In genomic region chr11:86624237-86624941, GRCm38 (mm10) we compare ENCODE assay signal across 10 mouse cellular contexts. TPM values are rescaled to one million over a fixed set of nuclear protein-coding genes. Genes with fewer than 3 reads are reported as not detected.
DNase-seq lines count a peak whose midpoint lies in the region; ATAC-seq and TF ChIP-seq lines count a peak whose summit lies in the region.
"Had no signal": no experiment of that assay in that cellular context is flagged by ENCODE, and none has a peak within 500 bp of the region (broad histone marks: within the 10 kb centered on the region; RNA-seq: fewer than 3 reads in every experiment).

No protein-coding gene starts in this region.

- H3K4me3 ChIP-seq in heart, embryonic 11.5 days (ENCODE audit: low read depth, low read length) = no peak overlapping the region
- no peak overlapping the region for H3K4me3 ChIP-seq in heart, embryonic 14.5 days (ENCODE audit: control insufficient read depth in 1 of 2, insufficient read depth in 1 of 2, low read depth in 1 of 2, low read length in 2 of 2)
- H3K4me3 ChIP-seq in macrophage (ENCODE audit: inconsistent target) = no peak overlapping the region
- H3K4me3 ChIP-seq in forebrain, embryonic 14.5 days (ENCODE audit: low read depth, low read length) = no peak overlapping the region
- H3K4me3 ChIP-seq in left cerebral cortex, adult 2 months = no peak overlapping the region

- H3K4me1 ChIP-seq in heart, embryonic 11.5 days (ENCODE audit: control insufficient read depth, insufficient read depth, low read length) = no peaks in the 10 kb centered on the region
- H3K4me1 ChIP-seq in heart, embryonic 14.5 days (ENCODE audit: control insufficient read depth in 2 of 2, insufficient read depth in 2 of 2, low read length in 2 of 2) = 0 out of 4 replicates have a peak, but pooled peaks cover 0 to 8% of the 10 kb centered on the region in 2 experiments
- H3K4me1 ChIP-seq in forebrain, embryonic 14.5 days (ENCODE audit: control insufficient read depth, insufficient read depth, low read length) = no peaks in the 10 kb centered on the region

- no peaks in the 10 kb centered on the region for H3K27me3 ChIP-seq in heart, embryonic 11.5 days (ENCODE audit: control insufficient read depth, insufficient read depth, low read length)
- H3K27me3 ChIP-seq in heart, embryonic 14.5 days (ENCODE audit: control insufficient read depth, insufficient read depth, low read length) = no peaks in the 10 kb centered on the region
- H3K27me3 ChIP-seq in forebrain, embryonic 14.5 days (replicated peaks; ENCODE audit: control insufficient read depth, insufficient read depth, low read length) = no peaks in the 10 kb centered on the region

- intact Hi-C loops in heart, postnatal 36 days (cut with DNase I) = no loop called here
- intact Hi-C loops in left cerebral cortex, adult 2 months (cut with DNase I) = no loop called here

- H3K36me3 ChIP-seq in heart, embryonic 11.5 days (ENCODE audit: control insufficient read depth, insufficient read depth, low read length) = no peaks in the 10 kb centered on the region
- H3K36me3 ChIP-seq in heart, embryonic 14.5 days (ENCODE audit: control insufficient read depth, insufficient read depth, low read length) = no peaks in the 10 kb centered on the region
- H3K36me3 ChIP-seq in macrophage (ENCODE audit: inconsistent target) = no peaks in the 10 kb centered on the region
- peaks cover 4% of the 10 kb centered on the region; the same call in 1 of the 2 replicates for H3K36me3 ChIP-seq in forebrain, embryonic 14.5 days (ENCODE audit: control insufficient read depth, insufficient read depth, low read length)

- peaks cover 44% of the 10 kb centered on the region; the same call in 1 of the 2 replicates for H3K79me2 ChIP-seq in macrophage (ENCODE audit: inconsistent target)

- H3K27ac ChIP-seq in heart, embryonic 11.5 days (ENCODE audit: low read depth, low read length) = peak overlapping the region; percentile 4; the same call in 1 of the 2 replicates
- peak overlapping the region; percentile 6 to 41; a peak in 2 of 4 replicates for H3K27ac ChIP-seq in heart, embryonic 14.5 days (replicated peaks in 1 of 2; ENCODE audit: control insufficient read depth in 1 of 2, insufficient read depth in 1 of 2, low read depth in 2 of 2, low read length in 2 of 2)
- peak overlapping the region; percentile 95 for H3K27ac ChIP-seq in macrophage
- no peak overlapping the region for H3K27ac ChIP-seq in forebrain, embryonic 14.5 days (ENCODE audit: low read depth, low read length)
- H3K27ac ChIP-seq in left cerebral cortex, adult 2 months = no peak overlapping the region

- no peak for TF ChIP-seq CTCF in left cerebral cortex, adult 2 months (IDR thresholded peaks at IDR 0.05)

- ATAC-seq in heart, embryonic 11.5 days (replicated peaks; ENCODE audit: insufficient number of reproducible peaks, low FRiP score, low TSS enrichment) = no peak
- no peak for ATAC-seq in heart, embryonic 14.5 days (ENCODE audit: insufficient number of reproducible peaks, insufficient read depth, low FRiP score, low read depth)
- no peak for ATAC-seq in forebrain, embryonic 14.5 days

- H3K9ac ChIP-seq in heart, embryonic 11.5 days (ENCODE audit: low read depth, low read length) = no peak overlapping the region
- H3K9ac ChIP-seq in heart, embryonic 14.5 days (ENCODE audit: low read length) = no peak overlapping the region
- no peak overlapping the region for H3K9ac ChIP-seq in forebrain, embryonic 14.5 days (ENCODE audit: low read length)

- no peak for DNase-seq in heart, postnatal 36 days
- peak; percentile 82 for DNase-seq in CD4-positive, CD25-positive, alpha-beta regulatory T cell, adult 2 months (ENCODE audit: low read depth, low spot score)
- DNase-seq in adrenal gland, postnatal 14 days = no peak
- DNase-seq in forebrain, embryonic 14.5 days (ENCODE audit: low spot score) = no peak
- DNase-seq in left cerebral cortex, adult 2 months (ENCODE audit: extremely low spot score in 1 of 2, low spot score in 2 of 2) = no peak
- DNase-seq: cerebellum, postnatal 10 days; thymus, postnatal 36 days had no signal

- H3K4me2 ChIP-seq in heart, embryonic 11.5 days = no peak overlapping the region
- no peak overlapping the region for H3K4me2 ChIP-seq in heart, embryonic 14.5 days (ENCODE audit: low read length)
- H3K4me2 ChIP-seq in forebrain, embryonic 14.5 days (ENCODE audit: low read length) = no peak overlapping the region

- no peaks in the 10 kb centered on the region for H3K9me3 ChIP-seq in heart, embryonic 11.5 days (replicated peaks; ENCODE audit: control insufficient read depth, low read length)
- H3K9me3 ChIP-seq in heart, embryonic 14.5 days (ENCODE audit: control insufficient read depth, low read length) = no peaks in the 10 kb centered on the region
- H3K9me3 ChIP-seq in forebrain, embryonic 14.5 days (replicated peaks; ENCODE audit: control insufficient read depth, low read length) = no peaks in the 10 kb centered on the region

- WGBS in heart, embryonic 11.5 days (ENCODE audit: insufficient replicate concordance) = 62% methylated on average over 5 of the region's 5 CpGs
- 42% methylated on average over 5 of the region's 5 CpGs for WGBS in heart, embryonic 14.5 days
- 14% methylated on average over 5 of the region's 5 CpGs for WGBS in macrophage (ENCODE audit: missing documents)
- 80% methylated on average over 5 of the region's 5 CpGs for WGBS in forebrain, embryonic 14.5 days

RNA-seq across cellular contexts. Expression of gene Vmp1, which starts 59.2 kb away (rescaled TPM):
- polyA plus RNA-seq in heart, embryonic 11.5 days (2014; fragmentation: Nextera tagmentation; extraction: Ambion mirVana) = 112 and 120 TPM in 2 replicates
- 10 to 100 TPM; 49.4 to 69.0 TPM for total RNA-seq in heart, postnatal 36 days (2021)
- 98.5 and 101 TPM in 2 replicates for polyA plus RNA-seq in heart, embryonic 14.5 days (2014; fragmentation: Nextera tagmentation; extraction: Ambion mirVana)
- 1,000 to 10,000 TPM in 19 of 26 experiments, 100 to 1,000 TPM in 7; 453 to 1,709 (median 1,185) TPM for total RNA-seq in macrophage (2018; cell fraction: chromatin; rRNA removed)
- total RNA-seq in macrophage (2018; cell fraction: cytosol; rRNA removed) = 100 to 1,000 TPM in 22 of 26 experiments, 10 to 100 TPM in 4; 78.5 to 270 (median 141) TPM
- 1,000 to 10,000 TPM in 24 of 26 experiments, 100 to 1,000 TPM in 2; 806 to 3,396 (median 2,155) TPM for total RNA-seq in macrophage (2018; cell fraction: nucleus; rRNA removed)
- 100 to 184 TPM (median 127 TPM) in 3 replicates for polyA plus RNA-seq in macrophage (2018)
- total RNA-seq in adrenal gland, postnatal 14 days (2021) = 118 and 119 TPM in 2 replicates
- 119 and 131 TPM in 2 replicates for polyA plus RNA-seq in forebrain, embryonic 14.5 days (2014; fragmentation: Nextera tagmentation; extraction: Ambion mirVana)
- total RNA-seq in left cerebral cortex, adult 2 months (2021) = 100 to 1,000 TPM; 144 to 167 TPM

RNA-seq across cellular contexts. Expression of gene Ptrh2, which starts 59.4 kb away (rescaled TPM):
- polyA plus RNA-seq in heart, embryonic 11.5 days (2014; fragmentation: Nextera tagmentation; extraction: Ambion mirVana) = 21.5 and 22.7 TPM in 2 replicates
- 1 to 10 TPM; 6.2 to 7.3 TPM for total RNA-seq in heart, postnatal 36 days (2021)
- 21.5 and 22.3 TPM in 2 replicates for polyA plus RNA-seq in heart, embryonic 14.5 days (2014; fragmentation: Nextera tagmentation; extraction: Ambion mirVana)
- 1 to 10 TPM in 22 of 26 experiments, under 1 TPM in 4; 0.43 to 8.2 (median 2.4) TPM for total RNA-seq in macrophage (2018; cell fraction: chromatin; rRNA removed)
- 1 to 10 TPM; 2.6 to 8.1 (median 6.1) TPM for total RNA-seq in macrophage (2018; cell fraction: cytosol; rRNA removed)
- 1 to 10 TPM in 25 of 26 experiments, under 1 TPM in 1; 0.96 to 9.8 (median 3.0) TPM for total RNA-seq in macrophage (2018; cell fraction: nucleus; rRNA removed)
- 4.8 to 8.1 TPM (median 5.8 TPM) in 3 replicates for polyA plus RNA-seq in macrophage (2018)
- 16.4 and 17.4 TPM in 2 replicates for total RNA-seq in adrenal gland, postnatal 14 days (2021)
- 33.2 and 38.1 TPM in 2 replicates for polyA plus RNA-seq in forebrain, embryonic 14.5 days (2014; fragmentation: Nextera tagmentation; extraction: Ambion mirVana)
- total RNA-seq in left cerebral cortex, adult 2 months (2021) = 1 to 10 TPM; 7.2 to 7.9 TPM

Comparison
In these comparisons a context has a peak if more than half of its experiments do, and no peak if none do; other contexts are left out.
1. H3K27ac ChIP-seq: peak in heart, embryonic 11.5 days (single experiment), heart, embryonic 14.5 days (2 of 2) and macrophage (single experiment); none in forebrain, embryonic 14.5 days (single experiment) and left cerebral cortex, adult 2 months (single experiment).